Mouse (Mus musculus) left cerebral cortex, adult 9 months (tissue): Measurements from ENCODE around the gene Ankrd13a.
"Not testable (repeated sequence)": the region's sequence is repeated elsewhere in the genome, so short reads cannot be mapped to it uniquely, and the experiment has no call there.

Source experiments
- DNase-seq, 2 experiments: peaks; one replicate each; pipeline ENCODE4 v3.0.0; 2022; ENCODE audit warnings: low spot score in 2 of 2

The Ankrd13a gene

GRCm38 (mm10) chr5:114829740-114830139 lies 55.3 kb downstream of the Ankrd13a start:
- DNase-seq, result no peak

GRCm38 (mm10) chr5:114836886-114837285 lies 62.4 kb downstream of the Ankrd13a start:
- no peak for DNase-seq

- not testable (repeated sequence) for DNase-seq
These were observed 66.0 kb downstream of the Ankrd13a start for GRCm38 (mm10) chr5:114840481-114840880.

- not testable (repeated sequence) for DNase-seq
These were observed 67.7 kb downstream of the Ankrd13a start for GRCm38 (mm10) chr5:114842155-114842554.

GRCm38 (mm10) chr5:114842674-114843073 lies 68.2 kb downstream of the Ankrd13a start:
- no peak for DNase-seq

GRCm38 (mm10) chr5:114844371-114844770 lies 69.9 kb downstream of the Ankrd13a start:
- not testable (repeated sequence) for DNase-seq

GRCm38 (mm10) chr5:114851565-114852236 lies 77.2 kb downstream of the Ankrd13a start:
- no peak for DNase-seq

- DNase-seq, result not testable (repeated sequence)
These were observed 78.9 kb downstream of the Ankrd13a start, which contains the start of gene 4930519G04Rik for GRCm38 (mm10) chr5:114853364-114853763. TSS of gene 4930519G04Rik (plus strand) at chr5:114853664.
